Mouse (Mus musculus): ENCODE results near the gene Sgk1. TPM values are rescaled to one million over a fixed set of nuclear protein-coding genes. Genes with fewer than 3 reads are reported as not detected.

Sgk1 gene
- polyA plus RNA-seq, 1 experiment from 2014 or later = 18.8 TPM

- no peak for DNase-seq (ENCODE audit: low spot score)
- Histone ChIP-seq H3K27me3 (ENCODE audit: low read depth, poor library complexity, severe bottlenecking) (no peaks in the 10 kb centered on the region), H3K4me3 (no peak overlapping the region), H3K27ac (replicated peaks) (no peak overlapping the region), H3K36me3 (no peaks in the 10 kb centered on the region), H3K4me1 (no peaks in the 10 kb centered on the region), H3K9me3 (replicated peaks) (no peaks in the 10 kb centered on the region)
- 95% methylated on average over 4 of the region's 4 CpGs for WGBS
Measured at GRCm38 (mm10) chr10:21952520-21952919, 70.5 kb downstream of the Sgk1 start.

DNA sequence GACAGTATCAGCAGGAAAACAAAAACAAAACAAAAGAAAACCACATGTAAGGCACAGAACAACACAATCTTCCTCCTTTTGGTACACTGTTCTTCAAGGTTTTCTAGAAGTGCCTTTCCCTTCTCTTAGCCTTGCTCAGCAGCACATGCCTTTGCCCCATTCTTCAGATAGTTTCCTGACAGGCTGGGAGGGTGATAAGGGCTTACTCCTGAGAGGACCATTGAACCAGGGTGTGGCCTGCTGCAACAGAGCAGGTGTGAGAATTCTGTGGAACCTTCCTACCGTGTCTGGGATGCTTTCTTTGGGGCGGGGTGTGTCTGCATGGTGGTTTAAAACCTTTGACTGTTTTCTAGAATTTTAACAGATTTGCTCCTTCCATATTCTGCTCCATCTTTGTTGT is 79.1 kb downstream of the Sgk1 start:
- 90% methylated on average over 2 of the region's 2 CpGs for WGBS

GRCm38 (mm10) chr10:21963005-21963404 is 81.0 kb downstream of the Sgk1 start:
- H3K27ac ChIP-seq (replicated peaks) = no peak overlapping the region
- WGBS = 92% methylated on average over 7 of the region's 7 CpGs
- no peak for DNase-seq (ENCODE audit: low spot score)
- no peaks in the 10 kb centered on the region for H3K27me3 ChIP-seq (ENCODE audit: low read depth, poor library complexity, severe bottlenecking)
- H3K9me3 ChIP-seq (replicated peaks) = no peaks in the 10 kb centered on the region
- H3K4me3 ChIP-seq = no peak overlapping the region
- no peaks in the 10 kb centered on the region for H3K4me1 ChIP-seq
- H3K36me3 ChIP-seq = no peaks in the 10 kb centered on the region

More for the DNA sequence above, 79.1 kb downstream of the Sgk1 start:
- Histone ChIP-seq H3K36me3 (no peaks in the 10 kb centered on the region), H3K27me3 (ENCODE audit: low read depth, poor library complexity, severe bottlenecking) (no peaks in the 10 kb centered on the region), H3K4me3 (no peak overlapping the region), H3K27ac (replicated peaks) (no peak overlapping the region), H3K4me1 (no peaks in the 10 kb centered on the region), H3K9me3 (replicated peaks) (no peaks in the 10 kb centered on the region)
- DNase-seq (ENCODE audit: low spot score) = no peak

DNA sequence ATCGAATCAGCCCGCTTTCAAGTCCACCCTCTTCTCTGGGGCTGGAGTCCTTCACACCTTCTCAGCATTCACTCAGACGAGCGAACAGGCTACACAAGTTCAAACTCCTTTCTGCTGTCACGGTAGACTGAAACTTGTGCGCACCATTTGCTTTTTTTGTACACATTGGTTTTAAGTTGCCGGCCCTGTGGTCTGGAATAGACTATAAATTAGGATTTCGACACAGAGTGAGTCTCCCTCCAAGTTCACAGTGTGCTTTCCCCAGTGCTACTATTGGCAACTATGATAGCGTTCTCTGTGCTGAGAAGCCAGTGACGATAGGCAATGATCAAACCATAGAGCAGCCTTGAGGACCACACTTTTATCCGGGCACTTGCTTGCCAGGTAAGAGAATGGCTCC is 91.7 kb downstream of the Sgk1 start:
- no peaks in the 10 kb centered on the region for H3K36me3 ChIP-seq
- DNase-seq (ENCODE audit: low spot score) = no peak
- H3K27me3 ChIP-seq (ENCODE audit: low read depth, poor library complexity, severe bottlenecking) = no peaks in the 10 kb centered on the region
- no peaks in the 10 kb centered on the region for H3K9me3 ChIP-seq (replicated peaks)
- no peaks in the 10 kb centered on the region for H3K4me1 ChIP-seq
- no peak overlapping the region for H3K27ac ChIP-seq (replicated peaks)
- H3K4me3 ChIP-seq = no peak overlapping the region
- WGBS = 92% methylated on average over 11 of the region's 11 CpGs

DNA sequence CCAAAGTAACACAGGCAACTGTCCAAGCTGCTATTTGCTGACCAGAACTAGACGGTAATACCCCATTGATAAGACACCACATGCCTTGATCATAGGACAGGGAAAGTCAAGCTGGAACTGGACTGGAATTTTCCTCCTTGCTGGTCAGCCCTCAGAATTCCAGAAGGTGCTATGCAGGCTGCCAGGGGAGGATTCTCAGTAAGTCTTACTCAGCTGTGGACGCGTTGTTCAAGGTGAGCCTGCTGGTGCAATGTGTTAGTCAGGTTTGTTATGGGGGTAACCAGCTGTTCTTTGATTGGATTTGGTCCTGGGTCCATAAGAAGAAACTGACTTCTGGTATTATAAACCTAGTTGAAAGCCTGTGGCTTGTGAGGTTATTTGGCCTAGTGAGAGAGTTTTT is 92.8 kb downstream of the Sgk1 start:
- Histone ChIP-seq H3K36me3 (no peaks in the 10 kb centered on the region), H3K27me3 (ENCODE audit: low read depth, poor library complexity, severe bottlenecking) (no peaks in the 10 kb centered on the region), H3K27ac (replicated peaks) (no peak overlapping the region), H3K9me3 (replicated peaks) (no peaks in the 10 kb centered on the region), H3K4me1 (no peaks in the 10 kb centered on the region), H3K4me3 (no peak overlapping the region)
- DNase-seq (ENCODE audit: low spot score) = no peak
- 96% methylated on average over 3 of the region's 3 CpGs for WGBS

DNA sequence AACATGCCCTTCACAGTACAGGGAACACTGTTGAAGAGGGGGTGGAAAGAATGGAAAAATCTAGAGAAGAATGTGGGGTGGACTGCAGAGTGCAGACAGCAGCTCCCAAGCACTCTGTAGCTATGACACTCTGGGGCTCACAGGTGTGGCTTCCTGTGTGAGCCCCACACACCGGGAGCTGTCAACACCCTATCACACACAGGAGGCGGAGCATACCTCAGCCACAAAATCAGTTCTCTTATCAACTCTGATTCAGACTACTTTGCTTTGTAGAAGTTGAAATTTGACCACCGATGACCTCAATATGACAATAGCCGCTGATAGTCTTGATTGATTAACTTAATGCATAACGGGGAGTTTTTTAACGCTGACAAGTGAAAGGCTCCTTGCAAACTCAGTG is 93.4 kb downstream of the Sgk1 start:
- no peak for DNase-seq (ENCODE audit: low spot score)
- H3K27me3 ChIP-seq (ENCODE audit: low read depth, poor library complexity, severe bottlenecking) = no peaks in the 10 kb centered on the region
- no peak overlapping the region for H3K27ac ChIP-seq (replicated peaks)
- H3K9me3 ChIP-seq (replicated peaks) = no peaks in the 10 kb centered on the region
- H3K4me3 ChIP-seq = no peak overlapping the region
- no peaks in the 10 kb centered on the region for H3K4me1 ChIP-seq
- no peaks in the 10 kb centered on the region for H3K36me3 ChIP-seq
- WGBS = 87% methylated on average over 6 of the region's 6 CpGs

DNA sequence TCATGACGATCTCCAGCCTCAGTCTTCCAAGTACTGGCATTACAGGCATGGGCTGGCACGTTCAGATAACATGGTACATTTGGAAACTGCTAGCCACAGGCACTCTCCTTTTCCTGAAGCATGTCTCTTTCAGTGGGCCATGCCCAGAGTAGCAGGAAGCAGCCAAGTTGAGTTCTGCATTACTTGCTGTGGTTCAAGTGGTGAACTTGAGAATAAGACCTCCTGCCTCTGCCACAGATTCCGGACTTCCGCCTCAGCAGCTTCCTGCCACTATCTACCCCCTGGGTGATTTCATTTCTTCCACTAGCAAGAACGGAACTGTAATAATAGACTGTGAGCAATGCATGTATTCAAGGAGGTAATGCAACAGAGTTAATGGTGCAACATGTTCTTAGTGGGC is 94.3 kb downstream of the Sgk1 start:
- H3K9me3 ChIP-seq (replicated peaks) = no peaks in the 10 kb centered on the region
- 84% methylated on average over 5 of the region's 5 CpGs for WGBS

GRCm38 (mm10) chr10:21978421-21978820 is 96.4 kb downstream of the Sgk1 start:
- Histone ChIP-seq H3K4me1 (no peaks in the 10 kb centered on the region), H3K36me3 (no peaks in the 10 kb centered on the region), H3K9me3 (replicated peaks) (no peaks in the 10 kb centered on the region), H3K4me3 (no peak overlapping the region), H3K27me3 (ENCODE audit: low read depth, poor library complexity, severe bottlenecking) (no peaks in the 10 kb centered on the region), H3K27ac (replicated peaks) (no peak overlapping the region)
- no peak for DNase-seq (ENCODE audit: low spot score)
- WGBS = 90% methylated on average over 9 of the region's 9 CpGs

More for the DNA sequence above, 94.3 kb downstream of the Sgk1 start:
- Histone ChIP-seq H3K27me3 (ENCODE audit: low read depth, poor library complexity, severe bottlenecking) (no peaks in the 10 kb centered on the region), H3K4me3 (no peak overlapping the region), H3K36me3 (no peaks in the 10 kb centered on the region), H3K4me1 (no peaks in the 10 kb centered on the region), H3K27ac (replicated peaks) (no peak overlapping the region)
- DNase-seq (ENCODE audit: low spot score) = no peak

GRCm38 (mm10) chr10:21979286-21979965 is 97.4 kb downstream of the Sgk1 start:
- no peaks in the 10 kb centered on the region for H3K4me1 ChIP-seq
- 94% methylated on average over 5 of the region's 5 CpGs for WGBS

GRCm38 (mm10) chr10:21980780-21981435 is 98.9 kb downstream of the Sgk1 start:
- 87% methylated on average over 6 of the region's 6 CpGs for WGBS
- DNase-seq (ENCODE audit: low spot score) = no peak
- H3K27ac ChIP-seq (replicated peaks) = no peak overlapping the region
- H3K36me3 ChIP-seq = no peaks in the 10 kb centered on the region
- H3K4me1 ChIP-seq = no peaks in the 10 kb centered on the region
- no peak overlapping the region for H3K4me3 ChIP-seq
- H3K27me3 ChIP-seq (ENCODE audit: low read depth, poor library complexity, severe bottlenecking) = no peaks in the 10 kb centered on the region
- no peaks in the 10 kb centered on the region for H3K9me3 ChIP-seq (replicated peaks)

More at GRCm38 (mm10) chr10:21979286-21979965, 97.4 kb downstream of the Sgk1 start:
- Histone ChIP-seq H3K27ac (replicated peaks) (no peak overlapping the region), H3K36me3 (no peaks in the 10 kb centered on the region), H3K27me3 (ENCODE audit: low read depth, poor library complexity, severe bottlenecking) (no peaks in the 10 kb centered on the region), H3K9me3 (replicated peaks) (no peaks in the 10 kb centered on the region), H3K4me3 (no peak overlapping the region)
- no peak for DNase-seq (ENCODE audit: low spot score)

- no peaks in the 10 kb centered on the region for H3K27me3 ChIP-seq (ENCODE audit: low read depth, poor library complexity, severe bottlenecking)
- H3K27ac ChIP-seq (replicated peaks) = no peak overlapping the region
- no peak for DNase-seq (ENCODE audit: low spot score)
- H3K4me3 ChIP-seq = no peak overlapping the region
- no peaks in the 10 kb centered on the region for H3K4me1 ChIP-seq
- no peaks in the 10 kb centered on the region for H3K36me3 ChIP-seq
- H3K9me3 ChIP-seq (replicated peaks) = no peaks in the 10 kb centered on the region
- WGBS = 91% methylated on average over 2 of the region's 2 CpGs
Measured at GRCm38 (mm10) chr10:21982303-21982702, 100.3 kb downstream of the Sgk1 start.

DNA sequence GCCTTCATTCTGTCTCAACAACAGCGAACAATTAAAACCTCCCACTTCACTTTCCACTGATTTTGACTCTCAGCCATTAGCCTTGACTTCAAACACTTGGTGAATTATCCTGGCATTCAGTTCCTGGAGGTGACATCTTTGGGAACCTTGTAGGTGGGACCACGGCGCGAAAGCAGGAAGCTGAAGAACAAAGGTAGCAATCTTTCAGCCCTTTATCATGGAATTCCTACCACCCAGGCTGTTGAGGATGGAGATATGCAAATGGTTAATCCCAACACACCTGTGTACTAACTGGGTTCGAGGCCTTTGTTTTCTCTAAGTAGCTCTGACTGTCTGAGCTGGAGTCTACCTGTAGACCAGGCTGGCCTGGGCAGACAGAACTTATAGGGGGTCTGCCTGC is 106.5 kb downstream of the Sgk1 start:
- H3K27me3 ChIP-seq (ENCODE audit: low read depth, poor library complexity, severe bottlenecking) = peaks cover 22% of the 10 kb centered on the region
- H3K9me3 ChIP-seq (replicated peaks) = no peaks in the 10 kb centered on the region
- H3K4me1 ChIP-seq = peaks cover 19% of the 10 kb centered on the region
- no peak overlapping the region for H3K27ac ChIP-seq (replicated peaks)
- WGBS = 78% methylated on average over 5 of the region's 5 CpGs
- no peak for DNase-seq (ENCODE audit: low spot score)
- no peak overlapping the region for H3K4me3 ChIP-seq
- H3K36me3 ChIP-seq = no peaks in the 10 kb centered on the region

- H3K4me1 ChIP-seq = peaks cover 26% of the 10 kb centered on the region
- no peaks in the 10 kb centered on the region for H3K36me3 ChIP-seq
- WGBS = 13% methylated on average over 17 of the region's 17 CpGs
- peaks cover 22% of the 10 kb centered on the region for H3K27me3 ChIP-seq (ENCODE audit: low read depth, poor library complexity, severe bottlenecking)
- no peak overlapping the region for H3K27ac ChIP-seq (replicated peaks)
- peak; percentile 75 for DNase-seq (ENCODE audit: low spot score)
- H3K9me3 ChIP-seq (replicated peaks) = no peaks in the 10 kb centered on the region
- peak overlapping the region; percentile 61 for H3K4me3 ChIP-seq
Measured at GRCm38 (mm10) chr10:21991351-21991840, 109.4 kb downstream of the Sgk1 start.
